Mouse (Mus musculus): ENCODE measurements around the gene Sod1. TPM values are rescaled to one million over a fixed set of nuclear protein-coding genes. Genes with fewer than 3 reads are reported as not detected.
"Not testable (repeated sequence)": the region's sequence is repeated elsewhere in the genome, so short reads cannot be mapped to it uniquely, and the experiment has no call there.

Sod1 gene
- total RNA-seq, 2 experiments from 2014 or later, result 373 to 393 TPM

- DNase-seq (ENCODE audit: low spot score in 2 of 2), result not testable (repeated sequence)
Measured at GRCm38 (mm10) chr16:90251256-90251655, 30.7 kb downstream of the Sod1 start.

DNA sequence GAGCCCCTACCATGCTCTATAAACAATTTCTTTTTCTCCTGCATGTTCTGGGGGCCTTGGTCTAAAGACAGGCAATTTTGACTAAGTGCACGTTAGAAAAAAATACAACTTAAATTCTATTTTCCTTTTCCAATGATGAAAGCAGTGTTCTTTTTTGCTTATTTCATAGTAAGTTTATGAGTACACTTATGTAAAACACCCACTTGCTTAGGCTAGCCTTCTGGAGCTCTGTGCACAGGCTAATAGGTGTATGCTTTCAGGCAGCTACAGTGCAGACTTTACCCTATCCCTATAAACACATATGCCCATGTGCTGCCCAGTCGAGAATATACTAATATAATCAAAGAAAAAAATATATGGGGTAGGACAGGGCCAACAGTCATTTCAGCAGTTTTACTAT is 32.0 kb downstream of the Sod1 start:
- no peak for DNase-seq (ENCODE audit: low spot score in 2 of 2)

- no peak for DNase-seq (ENCODE audit: low spot score in 2 of 2)
Measured at GRCm38 (mm10) chr16:90258950-90259349, 38.4 kb downstream of the Sod1 start.

DNA sequence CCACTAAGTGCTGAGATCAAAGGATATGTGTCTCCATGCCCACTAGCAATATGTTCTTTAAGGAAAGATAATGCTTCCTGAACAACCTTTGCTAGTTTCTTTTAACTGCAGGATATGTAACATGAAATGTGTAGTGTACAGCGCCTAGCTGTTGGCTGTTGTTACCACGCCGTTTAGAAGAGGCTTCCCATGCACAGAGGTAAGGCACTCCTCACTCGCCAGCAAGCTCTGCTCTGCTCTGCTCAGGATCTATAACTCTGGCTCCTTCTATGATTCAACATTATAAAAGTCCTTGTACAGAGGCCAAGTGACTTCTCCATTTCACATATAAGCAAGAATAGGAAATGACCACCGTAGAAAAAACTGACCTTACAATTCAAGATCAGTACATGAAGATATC is 39.1 kb downstream of the Sod1 start:
- DNase-seq (ENCODE audit: low spot score in 2 of 2), result no peak

- DNase-seq (ENCODE audit: low spot score in 2 of 2), result no peak
Measured at GRCm38 (mm10) chr16:90260097-90260496, 39.5 kb downstream of the Sod1 start.

- DNase-seq (ENCODE audit: low spot score in 2 of 2), result no peak
Measured at GRCm38 (mm10) chr16:90261791-90262190, 41.2 kb downstream of the Sod1 start.

- DNase-seq (ENCODE audit: low spot score in 2 of 2), result no peak
Measured at GRCm38 (mm10) chr16:90264021-90264420, 43.5 kb downstream of the Sod1 start.

DNA sequence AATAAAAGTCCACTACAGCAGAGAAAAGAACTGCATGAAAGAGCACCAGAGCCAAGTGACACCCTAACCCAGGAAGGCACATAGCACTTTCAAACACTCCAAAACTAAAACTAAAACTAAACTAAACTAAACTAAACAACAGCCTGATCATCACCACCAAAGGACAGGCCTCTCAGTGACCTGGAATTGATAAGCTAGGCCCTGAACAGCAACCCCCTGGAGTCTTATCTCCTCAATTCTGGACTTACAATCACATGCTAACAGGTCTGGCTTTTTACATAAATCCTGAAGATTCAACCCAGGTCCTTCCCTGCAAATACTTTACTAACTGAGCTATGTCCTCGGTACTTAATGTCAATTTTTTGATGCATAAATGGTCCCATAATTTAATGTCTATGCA is 44.6 kb downstream of the Sod1 start:
- no peak for DNase-seq (ENCODE audit: low spot score in 2 of 2)

GRCm38 (mm10) chr16:90266581-90266980 is 46.0 kb downstream of the Sod1 start:
- DNase-seq (ENCODE audit: low spot score in 2 of 2), result no peak

- DNase-seq (ENCODE audit: low spot score in 2 of 2), result no peak
Measured at GRCm38 (mm10) chr16:90275521-90275920, 55.0 kb downstream of the Sod1 start.

Other genes with a start within 250 kb of the Sod1 start
- 10 to 100 TPM; 68.4 to 75.3 TPM for gene Tiam1, start 77.0 kb upstream of the Sod1 start, total RNA-seq (2021)
- gene Scaf4, start 63.7 kb downstream of the Sod1 start, total RNA-seq (2021), result 10 to 100 TPM; 52.1 to 57.5 TPM
- 10 to 100 TPM; 28.9 to 32.6 TPM for gene Hunk, start 165.3 kb downstream of the Sod1 start, total RNA-seq (2021)